Mouse (Mus musculus): ENCODE data around the gene Cyp2t4. TPM values are rescaled to one million over a fixed set of nuclear protein-coding genes. Genes with fewer than 3 reads are reported as not detected.

Cyp2t4 gene
- not detected for total RNA-seq (2023)

GRCm38 (mm10) chr7:27153205-27153764, at the start of gene Cyp2t4:
Cyp2t4 (plus strand) TSS chr7:27153714.

GRCm38 (mm10) chr7:27119676-27120075, 33.8 kb upstream of the Cyp2t4 start, which contains the start of gene Cyp2f2:
Cyp2f2 (plus strand) TSS chr7:27119909.

GRCm38 (mm10) chr7:27166614-27167474, 13.3 kb downstream of the Cyp2t4 start, which contains the start of gene Egln2:
Egln2 (minus strand) TSS chr7:27166802.

GRCm38 (mm10) chr7:27178324-27179216, 25.1 kb downstream of the Cyp2t4 start, which contains the start of gene Rab4b:
Rab4b (minus strand) TSS chr7:27178896.

GRCm38 (mm10) chr7:27180837-27181695, 27.6 kb downstream of the Cyp2t4 start, which contains the start of the genes Gm21983 and Mia:
Gm21983 (minus strand) TSS chr7:27181086.
Mia (minus strand) TSS chr7:27181157.

GRCm38 (mm10) chr7:27195681-27196611, 42.4 kb downstream of the Cyp2t4 start, which contains the start of the genes BC024978 and Snrpa:
BC024978 (plus strand) TSS chr7:27195781.
Snrpa (minus strand) TSS chr7:27196271.

Other genes starting within 250 kb of the Cyp2t4 start
- not detected for gene Cyp2a22, start 214.3 kb upstream of the Cyp2t4 start, total RNA-seq (2023)
- not detected for gene Cyp2a12, start 124.6 kb upstream of the Cyp2t4 start, total RNA-seq (2023)
- gene Cyp2f2, start 33.8 kb upstream of the Cyp2t4 start, total RNA-seq (2023), result not detected
- 91.9 TPM for gene Egln2, start 13.1 kb downstream of the Cyp2t4 start, total RNA-seq (2023)
- gene Rab4b, start 25.2 kb downstream of the Cyp2t4 start, total RNA-seq (2023), result 101 TPM
- not detected for gene Gm21983, start 27.4 kb downstream of the Cyp2t4 start, total RNA-seq (2023)
- gene Mia, start 27.4 kb downstream of the Cyp2t4 start, total RNA-seq (2023), result 1.5 TPM
- 14.4 TPM for gene BC024978, start 42.1 kb downstream of the Cyp2t4 start, total RNA-seq (2023)
- gene Snrpa, start 42.6 kb downstream of the Cyp2t4 start, total RNA-seq (2023), result 70.7 TPM
- gene Itpkc, start 74.9 kb downstream of the Cyp2t4 start, total RNA-seq (2023), result 15.0 TPM
- gene Coq8b, start 79.3 kb downstream of the Cyp2t4 start, total RNA-seq (2023), result 18.0 TPM
- gene Numbl, start 104.7 kb downstream of the Cyp2t4 start, total RNA-seq (2023), result 2.4 TPM
- 8.7 TPM for gene Ltbp4, start 184.0 kb downstream of the Cyp2t4 start, total RNA-seq (2023)
- 70.0 TPM for gene Shkbp1, start 202.3 kb downstream of the Cyp2t4 start, total RNA-seq (2023)
- 5.5 TPM for gene Gm20479, start 203.7 kb downstream of the Cyp2t4 start, total RNA-seq (2023)